Mouse (Mus musculus): Measurements from ENCODE around the gene Cflar. TPM values are rescaled to one million over a fixed set of nuclear protein-coding genes. Genes with fewer than 3 reads are reported as not detected.

Cflar gene
- total RNA-seq, 2 experiments from 2014 or later, result 40.9 to 45.7 TPM

Other genes with a start within 250 kb of the Cflar start
- 30.6 and 32.3 TPM in 2 replicates for gene Orc2, start 206.4 kb upstream of the Cflar start, total RNA-seq (2015; ENCODE audit: low replicate concordance)
- 40.0 and 46.3 TPM in 2 replicates for gene Orc2, start 206.4 kb upstream of the Cflar start, total RNA-seq (2017; ENCODE audit: low replicate concordance)
- 6.7 and 6.8 TPM in 2 replicates for gene Fam126b, start 125.2 kb upstream of the Cflar start, total RNA-seq (2015; ENCODE audit: low replicate concordance)
- 8.3 and 11.0 TPM in 2 replicates for gene Fam126b, start 125.2 kb upstream of the Cflar start, total RNA-seq (2017; ENCODE audit: low replicate concordance)
- 45.3 and 64.9 TPM in 2 replicates for gene Ndufb3, start 125.1 kb upstream of the Cflar start, total RNA-seq (2015; ENCODE audit: low replicate concordance)
- gene Ndufb3, start 125.1 kb upstream of the Cflar start, total RNA-seq (2017; ENCODE audit: low replicate concordance), result 20.8 and 24.1 TPM in 2 replicates
- gene Als2cr12, start 15.5 kb upstream of the Cflar start, total RNA-seq (2015; ENCODE audit: low replicate concordance), result not detected in 2 replicates
- gene Als2cr12, start 15.5 kb upstream of the Cflar start, total RNA-seq (2017; ENCODE audit: low replicate concordance), result not detected in 2 replicates
- gene Casp8, start 83.9 kb downstream of the Cflar start, total RNA-seq (2015; ENCODE audit: low replicate concordance), result 31.0 and 39.4 TPM in 2 replicates
- 13.9 and 18.5 TPM in 2 replicates for gene Casp8, start 83.9 kb downstream of the Cflar start, total RNA-seq (2017; ENCODE audit: low replicate concordance)

Measured in erythroid progenitor cell, adult 5-6 weeks (primary cell).